Mouse (Mus musculus) small intestine, adult 2 months (tissue): ENCODE data around the gene Terb2.

Source experiments
- CTCF ChIP-seq: fragments of 200-500 bp; IDR thresholded peaks from 2 replicates; pipeline ENCODE4 v1.5.1; 2012; ENCODE audit warnings: low read depth, mild to moderate bottlenecking, control low read depth, inconsistent platforms, low read length, moderate library complexity, mixed read lengths; ENCODE audit not compliant: insufficient replicate concordance, insufficient read length; ENCODE audit errors: extremely low read depth
- POLR2A ChIP-seq: fragments of 200-500 bp; IDR thresholded peaks from 2 replicates; pipeline ENCODE4 v1.6.1; 2012; ENCODE audit warnings: low read depth, mild to moderate bottlenecking, control low read depth, inconsistent platforms, low read length, moderate library complexity

DNA sequence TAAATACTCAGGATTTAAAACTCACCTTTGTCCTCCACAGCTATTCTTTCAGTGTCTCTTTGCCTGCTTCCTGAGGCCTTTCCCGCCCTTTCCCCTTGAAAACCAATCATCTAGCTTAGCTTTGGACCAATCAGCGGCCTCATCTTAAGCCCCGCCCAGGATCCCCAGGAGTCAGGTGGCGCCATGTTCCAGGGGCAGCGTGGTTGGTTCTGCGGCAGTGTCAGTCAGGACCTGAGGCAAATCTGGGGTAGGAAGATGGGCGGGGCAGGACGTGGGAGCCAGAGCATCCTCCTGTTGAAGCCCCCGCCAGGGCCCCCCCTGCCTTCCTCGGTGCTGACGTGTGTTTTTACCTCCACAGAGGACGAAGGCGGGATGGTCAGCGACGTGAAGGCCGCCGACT lies at the start of gene Terb2, which contains the start of gene Patl2:
- no peak for TF ChIP-seq POLR2A
- no peak for TF ChIP-seq CTCF
